Mouse (Mus musculus) CH12.LX (cell line): ENCODE measurements around the gene Etfdh. TPM values are rescaled to one million over a fixed set of nuclear protein-coding genes. Genes with fewer than 3 reads are reported as not detected.

Source experiments
- DNase-seq: peaks from one replicate; pipeline ENCODE4 v3.0.0-alpha.2; 2013; ENCODE audit errors: extremely low read depth
- H3K27ac ChIP-seq: 2 replicates; pipeline ENCODE4 v1.5.1; 2012; ENCODE audit warnings: low read depth, mild to moderate bottlenecking, control low read depth, moderate library complexity; ENCODE audit not compliant: insufficient read depth
- H3K27me3 ChIP-seq: replicated peaks from 2 replicates; pipeline ENCODE3; 2012; ENCODE audit warnings: inconsistent platforms
- H3K36me3 ChIP-seq, 2 experiments: replicated peaks in 1 of 2; 2 replicates each; pipeline versions ENCODE3 to v1.6.1; 2012; ENCODE audit warnings: inconsistent platforms in 1 of 2, low read length in 1 of 2, mild to moderate bottlenecking in 1 of 2, mixed read lengths in 1 of 2, moderate library complexity in 1 of 2; ENCODE audit not compliant: control insufficient read depth in 1 of 2, insufficient read depth in 1 of 2
- H3K4me1 ChIP-seq, 2 experiments: 2 replicates each; pipeline ENCODE4 v1.6.1; 2012; ENCODE audit warnings: inconsistent platforms in 1 of 2, moderate library complexity in 1 of 2; ENCODE audit not compliant: insufficient read depth in 2 of 2, control insufficient read depth in 1 of 2
- H3K4me2 ChIP-seq: 2 replicates; pipeline ENCODE4 v1.6.1; 2012; ENCODE audit warnings: low read depth, mild to moderate bottlenecking, control low read depth; ENCODE audit not compliant: poor library complexity, insufficient read depth, severe bottlenecking
- H3K4me3 ChIP-seq, 3 experiments: fragments of 150-350 bp in 1 of 3; sonication (generic) in 1 of 3; replicated peaks in 1 of 3; 2 replicates each; pipeline versions ENCODE3 to v1.5.1; 2011 to 2012; ENCODE audit warnings: low read depth in 2 of 3, low read length in 2 of 3, mild to moderate bottlenecking in 2 of 3, moderate library complexity in 2 of 3, control low read depth in 1 of 3, improper control_type of control experiment in 1 of 3, inconsistent platforms in 1 of 3, mixed read lengths in 1 of 3; ENCODE audit not compliant: poor library complexity in 1 of 3
- H3K79me2 ChIP-seq: replicated peaks from 2 replicates; pipeline ENCODE4 v1.6.1; 2012; ENCODE audit warnings: mild to moderate bottlenecking, moderate library complexity; ENCODE audit not compliant: control insufficient read depth, poor library complexity, insufficient read depth, severe bottlenecking; ENCODE audit errors: extremely low read depth
- H3K9ac ChIP-seq: 2 replicates; pipeline ENCODE4 v1.6.1; 2012; ENCODE audit warnings: low read depth, mild to moderate bottlenecking, control low read depth, moderate library complexity; ENCODE audit not compliant: insufficient read depth
- H3K9me3 ChIP-seq: replicated peaks from 2 replicates; pipeline ENCODE3; 2012; ENCODE audit warnings: low read length, inconsistent platforms, mixed read lengths
- BHLHE40 ChIP-seq: IDR thresholded peaks from 2 replicates; pipeline ENCODE4 v1.6.1; 2011; ENCODE audit warnings: mild to moderate bottlenecking, low read depth, low read length, improper control_type of control experiment
- CHD1 ChIP-seq: IDR thresholded peaks from 2 replicates; pipeline ENCODE4 v1.6.1; 2012; ENCODE audit warnings: low read depth, low read length, improper control_type of control experiment, inconsistent platforms
- CHD2 ChIP-seq: IDR thresholded peaks from 2 replicates; pipeline ENCODE4 v1.6.1; 2011; ENCODE audit warnings: low read length, improper control_type of control experiment
- ETS1 ChIP-seq: conservative IDR thresholded peaks from 2 replicates; pipeline ENCODE4 v1.6.1; 2012; ENCODE audit warnings: low read depth, mild to moderate bottlenecking, inconsistent platforms, low read length, improper control_type of control experiment, moderate library complexity
- GABPA ChIP-seq: IDR thresholded peaks from 2 replicates; pipeline ENCODE4 v1.6.1; 2012; ENCODE audit warnings: low read depth, low read length, improper control_type of control experiment, inconsistent platforms; ENCODE audit not compliant: insufficient replicate concordance
- MEF2A ChIP-seq: IDR thresholded peaks from 2 replicates; pipeline ENCODE4 v1.6.1; 2014; ENCODE audit warnings: low read depth, mild to moderate bottlenecking, inconsistent platforms, low read length, improper control_type of control experiment, borderline replicate concordance
- MXI1 ChIP-seq: IDR thresholded peaks from 2 replicates; pipeline ENCODE4 v1.6.1; 2011; ENCODE audit warnings: mild to moderate bottlenecking, low read depth, low read length, improper control_type of control experiment
- MYC ChIP-seq: IDR thresholded peaks from 2 replicates; pipeline ENCODE4 v1.6.1; 2011; ENCODE audit warnings: low read depth, mild to moderate bottlenecking, improper control_type of control experiment, low read length
- NELFE ChIP-seq: IDR thresholded peaks from 2 replicates; pipeline ENCODE4 v1.6.1; 2011; ENCODE audit warnings: low read depth, low read length, improper control_type of control experiment
- NRF1 ChIP-seq: IDR thresholded peaks from 2 replicates; pipeline ENCODE4 v1.6.1; 2014; ENCODE audit warnings: low read depth, mild to moderate bottlenecking, inconsistent platforms, low read length, improper control_type of control experiment, moderate library complexity
- RAD21 ChIP-seq: IDR thresholded peaks from 2 replicates; pipeline ENCODE4 v1.6.1; 2011; ENCODE audit warnings: low read depth, mild to moderate bottlenecking, low read length, improper control_type of control experiment, moderate library complexity
- UBTF ChIP-seq: IDR thresholded peaks from 2 replicates; pipeline ENCODE4 v1.6.1; 2012; ENCODE audit warnings: low read depth, mild to moderate bottlenecking, inconsistent platforms, low read length, improper control_type of control experiment, moderate library complexity
- USF2 ChIP-seq: conservative IDR thresholded peaks from 2 replicates; pipeline ENCODE4 v1.6.1; 2011; ENCODE audit warnings: low read depth, low read length, improper control_type of control experiment
- ZC3H11A ChIP-seq: IDR thresholded peaks from 2 replicates; pipeline ENCODE4 v1.6.1; 2012; ENCODE audit warnings: low read depth, mild to moderate bottlenecking, inconsistent platforms, low read length, improper control_type of control experiment
- ZNF384 ChIP-seq: IDR thresholded peaks from 2 replicates; pipeline ENCODE4 v1.6.1; 2012; ENCODE audit warnings: low read depth, low read length, improper control_type of control experiment, inconsistent platforms
- dilution Hi-C: fragments of 300-500 bp; cut with MboI; formaldehyde crosslinking; loops from 2 replicates; pipeline ENCODE4 v1.14.3; 2020; ENCODE audit warnings: low sequenced_read_pairs; ENCODE audit not compliant: extremely low pct_unique_long_range_greater_than_20kb, extremely low pct_ligation_motif_present
- in situ Hi-C: fragments of 300-500 bp; cut with MboI; formaldehyde crosslinking; loops from 3 replicates; pipeline ENCODE4 v1.14.3; 2019; ENCODE audit warnings: low sequenced_read_pairs, low pct_ligation_motif_present, low pct_unique_long_range_greater_than_20kb, mixed read lengths
- polyA plus RNA-seq: library from polyadenylated mRNA; unstranded; fragments of >175 nt; gene quantifications from 2 replicates; pipeline ENCODE4 v1.2.1, GENCODE M21; 2012; ENCODE audit warnings: low read depth; ENCODE audit not compliant: insufficient read length
- total RNA-seq, 2 experiments: library from RNA; depleted of rRNA; stranded (reverse); fragments of 300-350 nt in 1 of 2; fragments of >200 nt in 1 of 2; gene quantifications; 2 replicates each; pipeline ENCODE4 v1.2.3; 2012 to 2014

Gene Etfdh
- total and polyA plus RNA-seq, 3 experiments: 22.0 to 32.1 (median 22.4) TPM

DNA sequence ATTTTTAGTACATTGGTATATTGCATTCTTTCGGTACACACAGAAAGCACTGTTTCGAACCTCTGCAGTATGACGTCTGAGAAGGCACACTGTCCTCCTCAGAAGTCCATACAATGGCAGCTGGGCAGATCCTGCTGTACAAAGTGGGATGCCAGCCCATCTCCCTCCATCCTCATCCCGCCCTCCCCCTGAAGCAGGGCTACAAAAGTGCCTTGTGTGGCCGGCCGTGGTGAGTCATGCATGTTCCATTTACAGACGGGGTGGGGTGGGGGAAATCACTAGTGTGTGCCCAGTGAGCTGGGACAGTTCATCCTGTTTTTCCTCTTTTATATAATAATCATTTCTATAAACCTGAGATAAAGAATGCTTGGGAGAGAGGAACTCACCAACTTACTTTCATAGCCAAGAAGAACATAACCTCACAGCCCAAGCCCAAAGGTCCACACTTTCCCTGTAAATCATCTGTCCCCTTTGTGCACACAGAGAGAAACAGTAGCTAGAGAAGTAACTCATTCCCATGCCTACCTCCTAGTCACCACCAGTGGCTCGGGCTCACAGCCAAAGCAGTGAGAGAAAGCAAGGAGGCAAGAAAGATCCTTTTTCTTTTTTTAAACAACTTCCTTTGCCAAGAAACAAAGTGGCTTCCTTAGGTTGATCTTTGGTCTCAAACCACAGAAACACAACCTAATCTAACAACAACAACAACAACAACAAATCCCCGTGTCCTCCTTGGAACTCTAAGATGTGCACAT lies 70.1 kb downstream of the Etfdh start:
- Histone ChIP-seq H3K4me1 (no peaks in the 10 kb centered on the region), H3K36me3 (no peaks in the 10 kb centered on the region)
- DNase-seq: no peak

DNA sequence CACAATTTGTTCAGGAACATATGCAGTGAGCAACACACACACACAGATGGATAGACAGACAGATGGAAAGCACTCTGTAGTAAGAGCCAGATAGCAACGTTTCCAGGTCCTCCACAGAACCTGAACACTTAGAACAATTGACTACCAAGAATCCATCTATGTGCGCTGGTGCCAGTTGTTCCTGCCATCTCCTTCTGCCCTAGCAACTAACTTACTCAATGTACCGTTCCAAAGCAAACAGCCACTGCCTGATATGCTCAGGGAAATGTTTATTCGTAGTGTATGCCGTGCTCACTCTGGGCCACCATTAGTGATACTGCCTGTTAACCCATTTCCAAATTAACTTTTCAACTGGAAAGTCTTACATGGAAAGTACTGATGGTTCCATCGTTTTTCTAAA lies 74.2 kb downstream of the Etfdh start:
- H3K27ac ChIP-seq: no peak overlapping the region
- no peaks in the 10 kb centered on the region for H3K9me3 ChIP-seq
- H3K9ac ChIP-seq: no peak overlapping the region
- H3K27me3 ChIP-seq: peaks cover 14% of the 10 kb centered on the region
- dilution Hi-C loops: no loop called here
- DNase-seq: no peak
- H3K4me3 ChIP-seq: no peak overlapping the region
- no peak for TF ChIP-seq CHD2
- no peak for TF ChIP-seq UBTF
- TF ChIP-seq, all 38 proteins: peak for 0
- in situ Hi-C loops: no loop called here
- Histone ChIP-seq H3K4me1 (no peaks in the 10 kb centered on the region), H3K4me2 (no peak overlapping the region), H3K36me3 (no peaks in the 10 kb centered on the region), H3K79me2 (no peaks in the 10 kb centered on the region)

More for the DNA sequence above, 70.1 kb downstream of the Etfdh start:
- H3K9me3 ChIP-seq: no peaks in the 10 kb centered on the region
- no peak for TF ChIP-seq ZNF384
- no peak for TF ChIP-seq BHLHE40
- TF ChIP-seq USF2: no peak
- TF ChIP-seq UBTF: no peak
- no peak for TF ChIP-seq RAD21
- TF ChIP-seq NELFE: no peak
- no peak for TF ChIP-seq MEF2A
- no peak for TF ChIP-seq MXI1
- no peak for TF ChIP-seq GABPA
- TF ChIP-seq CHD1: no peak
- no peak for TF ChIP-seq CHD2
- TF ChIP-seq MYC: no peak
- TF ChIP-seq ETS1: no peak
- TF ChIP-seq ZC3H11A: no peak
- no peak for TF ChIP-seq NRF1
- TF ChIP-seq, all 38 proteins: peak for 0
- H3K27ac ChIP-seq: no peak overlapping the region
- H3K4me3 ChIP-seq: no peak overlapping the region
- dilution Hi-C loops: no loop called here
- no peak overlapping the region for H3K9ac ChIP-seq
- in situ Hi-C loops: no loop called here
- no peak overlapping the region for H3K4me2 ChIP-seq
- H3K79me2 ChIP-seq: no peaks in the 10 kb centered on the region
- H3K27me3 ChIP-seq: peaks cover 27% of the 10 kb centered on the region

Other genes starting within 250 kb of the Etfdh start
- gene Fnip2, start 61.7 kb downstream of the Etfdh start, total RNA-seq (2012; rRNA removed): 0.21 and 0.34 TPM in 2 replicates
- 0.31 and 0.41 TPM in 2 replicates for gene Fnip2, start 61.7 kb downstream of the Etfdh start, total RNA-seq (2014; rRNA removed)
- 0.71 and 1.00 TPM in 2 replicates for gene Fnip2, start 61.7 kb downstream of the Etfdh start, polyA plus RNA-seq
- gene Ppid, start 38.2 kb downstream of the Etfdh start, total RNA-seq (2012; rRNA removed): 129 and 190 TPM in 2 replicates
- 438 and 542 TPM in 2 replicates for gene Ppid, start 38.2 kb downstream of the Etfdh start, total RNA-seq (2014; rRNA removed)
- 335 and 389 TPM in 2 replicates for gene Ppid, start 38.2 kb downstream of the Etfdh start, polyA plus RNA-seq
- gene 4930579G24Rik, start 421 bp downstream of the Etfdh start, total RNA-seq (2012; rRNA removed): 10.0 and 10.2 TPM in 2 replicates
- gene 4930579G24Rik, start 421 bp downstream of the Etfdh start, total RNA-seq (2014; rRNA removed): 14.2 and 15.7 TPM in 2 replicates
- 7.4 and 9.4 TPM in 2 replicates for gene 4930579G24Rik, start 421 bp downstream of the Etfdh start, polyA plus RNA-seq
- 0.08 TPM in 2 replicates for gene Rxfp1, start 108.4 kb upstream of the Etfdh start, total RNA-seq (2012; rRNA removed)
- gene Rxfp1, start 108.4 kb upstream of the Etfdh start, total RNA-seq (2014; rRNA removed): 0.54 and 0.68 TPM in 2 replicates
- gene Rxfp1, start 108.4 kb upstream of the Etfdh start, polyA plus RNA-seq: 0.87 and 0.98 TPM in 2 replicates
- 0.55 and 0.59 TPM in 2 replicates for gene Tmem144, start 223.3 kb upstream of the Etfdh start, total RNA-seq (2012; rRNA removed)
- 1.00 and 2.0 TPM in 2 replicates for gene Tmem144, start 223.3 kb upstream of the Etfdh start, total RNA-seq (2014; rRNA removed)
- 1.3 and 1.6 TPM in 2 replicates for gene Tmem144, start 223.3 kb upstream of the Etfdh start, polyA plus RNA-seq